Mouse (Mus musculus) midbrain, embryonic 13.5 days (tissue): ENCODE measurements at regions not wholly inside any gene's neighbourhood (a gene's known extent, or its start where the extent isn't known, plus 50 kb on each side); places are given as distances from the start of the nearest gene placed in this dataset.

ENCODE experiments used
- ATAC-seq: fragments of 200-750 bp; cut with Nextera tagmentation; 2 replicates; pipeline ENCODE4 v1.8.0; 2017; ENCODE audit warnings: mild to moderate bottlenecking, moderate TSS enrichment, moderate library complexity
- H3K27ac ChIP-seq: fragments of 300-500 bp; sonication (generic); 2 replicates; pipeline ENCODE4 v1.5.1; 2015; ENCODE audit warnings: inconsistent platforms, mild to moderate bottlenecking, moderate library complexity
- H3K27me3 ChIP-seq: fragments of 300-500 bp; sonication (generic); 2 replicates; pipeline ENCODE4 v1.6.1; 2015; ENCODE audit warnings: mild to moderate bottlenecking, inconsistent platforms
- H3K36me3 ChIP-seq: fragments of 300-500 bp; sonication (generic); 2 replicates; pipeline ENCODE4 v1.6.1; 2015; ENCODE audit warnings: mild to moderate bottlenecking, inconsistent platforms
- H3K4me1 ChIP-seq: fragments of 300-500 bp; sonication (generic); replicated peaks from 2 replicates; pipeline ENCODE4 v1.6.1; 2015; ENCODE audit warnings: inconsistent platforms
- H3K4me2 ChIP-seq: fragments of 300-500 bp; sonication (generic); replicated peaks from 2 replicates; pipeline ENCODE4 v1.6.1; 2015; ENCODE audit warnings: moderate library complexity, mild to moderate bottlenecking, inconsistent platforms
- H3K4me3 ChIP-seq: fragments of 300-500 bp; sonication (generic); replicated peaks from 2 replicates; pipeline ENCODE4 v1.5.1; 2015; ENCODE audit warnings: mild to moderate bottlenecking, inconsistent platforms
- H3K9ac ChIP-seq: fragments of 300-500 bp; sonication (generic); replicated peaks from 2 replicates; pipeline ENCODE4 v1.6.1; 2015; ENCODE audit warnings: mild to moderate bottlenecking, inconsistent platforms
- H3K9me3 ChIP-seq: fragments of 300-500 bp; sonication (generic); 2 replicates; pipeline ENCODE4 v1.6.1; 2016; ENCODE audit warnings: mild to moderate bottlenecking, inconsistent platforms
- WGBS: fragments of 180-500 bp; shearing (Covaris S2); methylation state at CpG from one replicate; pipeline ENCODE4 v1.1.7; 2015; 5-methylcytosine and 5-hydroxymethylcytosine counted together

DNA sequence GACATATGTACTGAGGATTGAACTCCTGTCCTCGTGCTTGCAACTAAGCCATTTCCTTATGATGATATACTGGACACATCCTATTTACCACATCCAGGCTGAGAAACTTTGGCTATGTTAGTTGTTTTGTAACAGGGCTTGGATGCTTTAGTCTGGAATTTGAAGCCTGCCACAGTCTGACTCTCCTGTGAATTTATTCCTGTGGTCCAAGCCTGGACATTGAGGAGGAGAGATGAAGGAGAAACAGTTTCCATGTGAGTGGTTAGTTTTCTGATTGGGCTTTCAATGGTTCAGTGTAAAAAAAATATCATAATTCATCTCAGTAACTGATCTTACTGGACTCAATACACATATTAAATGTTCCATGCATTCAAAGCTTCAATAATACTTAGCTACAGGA lies 422.6 kb downstream of the Etnk1 start:
- H3K27ac ChIP-seq: no peak overlapping the region
- no peaks in the 10 kb centered on the region for H3K4me1 ChIP-seq
- no peaks in the 10 kb centered on the region for H3K36me3 ChIP-seq
- no peak for ATAC-seq
- WGBS: 67% methylated on average over 1 of the region's 1 CpGs
- no peak overlapping the region for H3K9ac ChIP-seq
- no peaks in the 10 kb centered on the region for H3K27me3 ChIP-seq
- H3K4me3 ChIP-seq: no peak overlapping the region
- no peak overlapping the region for H3K4me2 ChIP-seq
- no peaks in the 10 kb centered on the region for H3K9me3 ChIP-seq

DNA sequence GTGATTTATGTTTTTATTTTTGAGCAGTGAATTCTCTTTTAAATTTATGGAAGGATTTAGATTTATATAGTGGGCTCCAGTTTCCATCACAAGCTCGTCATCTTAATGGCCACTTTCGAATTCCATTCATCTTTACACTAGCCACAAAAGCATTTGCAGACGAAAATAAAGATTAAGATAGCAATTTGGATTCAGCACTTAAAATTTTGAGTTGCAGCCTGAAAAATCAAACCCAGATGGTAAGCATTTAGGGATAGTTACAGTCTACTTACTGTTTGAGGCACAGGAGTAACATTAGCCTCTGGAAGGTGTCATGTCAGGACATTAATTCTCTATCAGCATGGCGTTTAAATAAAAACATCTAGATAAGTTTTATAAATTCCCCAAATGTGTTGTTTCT lies 423.2 kb downstream of the Etnk1 start:
- no peak overlapping the region for H3K4me3 ChIP-seq
- H3K27ac ChIP-seq: no peak overlapping the region
- H3K27me3 ChIP-seq: no peaks in the 10 kb centered on the region
- no peaks in the 10 kb centered on the region for H3K9me3 ChIP-seq
- 90% methylated on average over 4 of the region's 4 CpGs for WGBS
- H3K4me2 ChIP-seq: no peak overlapping the region
- H3K9ac ChIP-seq: no peak overlapping the region
- no peaks in the 10 kb centered on the region for H3K36me3 ChIP-seq
- no peaks in the 10 kb centered on the region for H3K4me1 ChIP-seq
- ATAC-seq: no peak

DNA sequence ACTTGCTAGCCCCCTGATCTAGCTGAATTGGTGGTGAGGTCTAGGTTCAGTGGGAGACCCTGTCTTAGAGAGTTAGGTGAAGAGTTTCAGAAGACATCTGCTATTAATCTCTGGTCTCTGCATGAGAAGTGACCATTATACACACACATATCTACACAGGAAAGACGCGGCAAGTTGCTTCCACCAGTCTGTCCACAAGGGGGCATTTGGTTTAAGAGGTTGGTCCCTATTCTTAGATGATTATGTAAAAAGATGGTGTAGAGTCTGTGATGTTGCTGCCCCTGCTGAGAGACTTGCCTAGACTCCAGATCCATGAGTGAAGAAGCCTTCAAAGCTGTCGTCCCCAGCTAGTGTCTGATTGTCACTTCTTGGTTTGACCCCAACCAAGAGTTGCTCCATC lies 425.5 kb downstream of the Etnk1 start:
- H3K27me3 ChIP-seq: no peaks in the 10 kb centered on the region
- H3K4me2 ChIP-seq: no peak overlapping the region
- no peak overlapping the region for H3K27ac ChIP-seq
- no peaks in the 10 kb centered on the region for H3K4me1 ChIP-seq
- 89% methylated on average over 3 of the region's 3 CpGs for WGBS
- no peaks in the 10 kb centered on the region for H3K36me3 ChIP-seq
- H3K9me3 ChIP-seq: no peaks in the 10 kb centered on the region
- H3K4me3 ChIP-seq: no peak overlapping the region
- ATAC-seq: no peak
- no peak overlapping the region for H3K9ac ChIP-seq

DNA sequence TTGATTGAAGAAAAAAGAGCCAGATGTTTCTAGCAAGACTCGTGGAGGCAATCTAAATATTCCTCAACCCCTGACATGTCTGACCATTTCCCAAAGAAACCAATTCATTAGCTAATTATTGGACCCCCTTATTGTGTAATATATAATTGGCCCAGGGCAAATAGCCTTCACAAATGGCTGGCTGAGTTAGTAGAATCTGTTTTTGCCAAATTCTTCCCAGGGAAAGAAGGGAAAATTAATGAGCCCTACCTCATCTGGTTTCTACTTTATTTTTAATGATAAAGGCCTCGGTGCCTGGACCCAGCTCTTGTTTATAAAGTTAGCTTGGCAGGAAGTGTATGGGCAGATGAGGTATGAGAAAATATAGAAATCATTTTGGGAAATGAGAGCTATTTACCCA lies 428.5 kb downstream of the Etnk1 start:
- ATAC-seq: no peak
- H3K4me3 ChIP-seq: no peak overlapping the region

DNA sequence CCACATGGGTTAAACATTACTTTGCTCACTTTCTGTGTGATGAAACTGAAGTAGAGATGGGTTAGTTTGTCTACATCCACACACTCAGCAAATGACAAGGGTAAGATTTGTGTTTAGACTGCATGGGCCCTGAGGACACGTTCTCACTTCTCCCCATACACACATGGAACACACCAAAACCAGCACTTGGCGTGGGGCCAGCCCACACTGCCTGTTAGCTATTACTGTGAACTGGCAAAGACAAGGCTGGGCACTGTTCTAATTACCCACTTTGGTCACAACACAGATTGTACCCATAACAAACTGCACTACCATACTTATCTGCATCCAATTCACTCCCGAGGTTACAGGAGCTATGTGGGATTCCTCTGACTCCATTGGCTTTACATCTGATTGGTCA lies 430.4 kb downstream of the Etnk1 start:
- no peaks in the 10 kb centered on the region for H3K27me3 ChIP-seq
- ATAC-seq: no peak
- no peaks in the 10 kb centered on the region for H3K36me3 ChIP-seq
- no peak overlapping the region for H3K4me2 ChIP-seq
- H3K9me3 ChIP-seq: no peaks in the 10 kb centered on the region
- no peak overlapping the region for H3K4me3 ChIP-seq
- H3K9ac ChIP-seq: no peak overlapping the region
- WGBS: 91% methylated on average over 3 of the region's 3 CpGs
- H3K4me1 ChIP-seq: no peaks in the 10 kb centered on the region
- H3K27ac ChIP-seq: no peak overlapping the region

More for the DNA sequence above, 428.5 kb downstream of the Etnk1 start:
- Histone ChIP-seq H3K27me3 (no peaks in the 10 kb centered on the region), H3K9ac (no peak overlapping the region), H3K9me3 (no peaks in the 10 kb centered on the region), H3K4me2 (no peak overlapping the region), H3K27ac (no peak overlapping the region), H3K4me1 (no peaks in the 10 kb centered on the region), H3K36me3 (no peaks in the 10 kb centered on the region)
- 75% methylated on average over 2 of the region's 2 CpGs for WGBS

DNA sequence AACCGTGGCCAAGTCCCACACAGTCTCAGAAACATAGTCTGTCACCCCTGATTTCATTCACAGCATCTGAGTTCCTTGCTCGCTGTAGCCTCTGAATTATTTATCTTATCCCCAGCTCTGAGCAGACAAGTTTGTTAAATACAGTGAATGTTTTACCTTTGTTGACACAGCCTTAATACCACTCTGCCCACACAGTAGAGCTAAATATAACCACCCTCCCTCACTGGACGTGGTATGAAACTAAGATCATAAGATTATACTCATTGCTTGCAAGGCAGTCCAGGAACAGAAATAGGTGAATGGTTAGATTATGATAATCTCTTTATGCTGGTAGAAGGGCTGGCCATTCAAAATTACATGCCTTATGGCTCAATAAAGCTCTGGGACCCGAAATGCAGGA lies 431.9 kb downstream of the Etnk1 start:
- Histone ChIP-seq H3K27me3 (no peaks in the 10 kb centered on the region), H3K36me3 (no peaks in the 10 kb centered on the region), H3K4me3 (no peak overlapping the region), H3K4me1 (no peaks in the 10 kb centered on the region), H3K9ac (no peak overlapping the region), H3K9me3 (no peaks in the 10 kb centered on the region), H3K4me2 (no peak overlapping the region), H3K27ac (no peak overlapping the region)
- 68% methylated on average over 4 of the region's 4 CpGs for WGBS
- no peak for ATAC-seq

DNA sequence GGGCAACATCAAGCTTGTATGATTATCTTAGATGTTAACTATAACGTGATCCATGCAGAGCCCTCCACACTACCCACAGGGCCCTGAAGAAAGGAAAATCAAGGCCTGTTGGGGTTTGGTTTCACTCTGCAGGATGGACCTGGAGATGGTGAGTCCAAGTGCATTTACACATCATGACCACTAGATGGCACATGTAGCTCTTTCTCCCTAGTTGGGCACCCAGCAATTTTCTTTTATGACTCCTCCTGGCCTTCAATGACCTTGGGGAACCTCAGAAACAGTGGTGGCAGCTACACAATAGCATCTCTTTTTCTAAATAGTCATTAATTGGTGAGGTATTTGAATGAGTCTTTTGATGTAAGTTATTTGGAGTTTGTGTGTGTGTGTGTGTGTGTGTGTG lies 442.1 kb downstream of the Etnk1 start:
- 75% methylated on average over 1 of the region's 1 CpGs for WGBS
- Histone ChIP-seq H3K9ac (no peak overlapping the region), H3K4me2 (no peak overlapping the region), H3K4me1 (no peaks in the 10 kb centered on the region), H3K4me3 (no peak overlapping the region), H3K27me3 (no peaks in the 10 kb centered on the region), H3K27ac (no peak overlapping the region), H3K9me3 (no peaks in the 10 kb centered on the region), H3K36me3 (no peaks in the 10 kb centered on the region)
- no peak for ATAC-seq

DNA sequence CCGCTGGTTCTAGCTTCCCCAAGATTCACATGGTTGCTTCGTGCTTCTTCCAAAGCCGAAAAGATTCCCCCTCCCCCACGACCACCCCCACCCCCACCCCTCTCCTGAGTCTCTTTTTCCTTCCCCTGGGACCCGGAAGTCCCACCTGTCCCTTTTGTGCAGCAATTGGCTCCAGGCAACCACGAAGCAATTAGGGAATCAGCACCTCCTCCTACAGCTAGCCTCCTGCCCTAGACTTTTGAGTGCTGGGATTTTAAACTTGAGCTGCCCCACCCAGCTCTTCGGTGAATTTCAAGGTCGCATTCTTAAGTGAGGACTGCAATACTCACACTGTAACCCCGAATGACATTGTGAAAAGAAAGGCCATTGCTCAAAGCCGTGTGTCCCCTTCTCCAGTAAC lies 445.9 kb downstream of the Etnk1 start:
- no peak overlapping the region for H3K4me3 ChIP-seq
- ATAC-seq: no peak
- H3K9ac ChIP-seq: no peak overlapping the region
- WGBS: 79% methylated on average over 10 of the region's 10 CpGs
- no peaks in the 10 kb centered on the region for H3K36me3 ChIP-seq
- 0 out of 2 replicates have a peak, but pooled peaks cover 4% of the 10 kb centered on the region for H3K4me1 ChIP-seq
- no peaks in the 10 kb centered on the region for H3K9me3 ChIP-seq
- no peaks in the 10 kb centered on the region for H3K27me3 ChIP-seq
- H3K4me2 ChIP-seq: no peak overlapping the region
- no peak overlapping the region for H3K27ac ChIP-seq

DNA sequence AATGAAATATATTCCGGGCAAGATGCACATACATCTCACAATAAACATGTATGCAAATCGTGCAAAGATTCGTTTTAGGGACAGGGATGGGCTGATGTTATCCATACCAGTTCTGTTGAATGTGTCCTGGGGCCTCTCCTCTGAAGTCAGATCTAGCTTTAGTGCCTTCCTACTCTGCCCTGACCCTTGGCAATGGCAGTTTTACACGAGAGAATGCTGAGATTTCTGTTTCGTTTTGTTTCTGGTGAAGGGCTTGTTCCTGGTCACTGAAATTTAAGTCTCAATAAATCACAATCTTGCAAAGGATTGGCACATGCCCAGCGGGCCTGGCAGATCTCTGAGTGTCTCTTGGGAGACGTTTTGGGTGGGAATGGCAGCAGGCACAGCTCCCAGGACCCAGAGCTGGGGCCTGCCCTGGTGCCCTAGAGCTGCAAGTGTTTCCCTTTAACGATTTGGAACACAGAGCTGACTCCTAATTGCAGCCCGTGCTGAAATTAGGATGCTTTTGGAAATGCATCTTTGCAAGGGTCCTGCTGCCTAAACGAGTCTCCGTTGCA lies 447.5 kb downstream of the Etnk1 start:
- no peak overlapping the region for H3K4me2 ChIP-seq
- no peak overlapping the region for H3K4me3 ChIP-seq
- ATAC-seq: no peak
- H3K27me3 ChIP-seq: no peaks in the 10 kb centered on the region
- 0 out of 2 replicates have a peak, but pooled peaks cover 4% of the 10 kb centered on the region for H3K4me1 ChIP-seq
- 80% methylated on average over 11 of the region's 11 CpGs for WGBS
- no peaks in the 10 kb centered on the region for H3K36me3 ChIP-seq
- no peak overlapping the region for H3K27ac ChIP-seq
- H3K9me3 ChIP-seq: no peaks in the 10 kb centered on the region
- H3K9ac ChIP-seq: no peak overlapping the region

DNA sequence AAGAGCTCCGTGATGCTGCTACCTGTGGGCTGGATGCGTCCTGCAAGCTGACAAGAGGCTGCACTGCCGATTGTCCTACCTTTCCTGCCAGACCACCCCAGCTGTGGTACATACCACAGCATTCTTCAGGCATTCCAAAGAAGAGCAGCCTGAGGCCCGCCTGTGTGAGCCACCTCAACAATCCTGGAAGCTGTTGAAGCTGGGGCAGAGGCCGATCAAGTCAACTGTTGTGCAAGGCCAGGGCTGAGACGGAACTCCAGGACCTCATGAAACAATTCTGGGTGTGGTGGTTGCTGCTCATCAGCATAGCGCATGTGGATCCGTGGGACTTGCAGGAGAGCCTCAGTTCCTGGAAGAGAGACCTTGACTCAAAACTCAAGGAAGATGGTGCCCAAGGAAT lies 448.3 kb downstream of the Etnk1 start:
- H3K36me3 ChIP-seq: no peaks in the 10 kb centered on the region
- WGBS: 88% methylated on average over 8 of the region's 8 CpGs
- no peaks in the 10 kb centered on the region for H3K27me3 ChIP-seq
- 0 out of 2 replicates have a peak, but pooled peaks cover 4% of the 10 kb centered on the region for H3K4me1 ChIP-seq
- H3K9ac ChIP-seq: no peak overlapping the region
- no peak overlapping the region for H3K4me2 ChIP-seq
- no peak overlapping the region for H3K27ac ChIP-seq
- no peak for ATAC-seq
- H3K9me3 ChIP-seq: no peaks in the 10 kb centered on the region
- H3K4me3 ChIP-seq: no peak overlapping the region

DNA sequence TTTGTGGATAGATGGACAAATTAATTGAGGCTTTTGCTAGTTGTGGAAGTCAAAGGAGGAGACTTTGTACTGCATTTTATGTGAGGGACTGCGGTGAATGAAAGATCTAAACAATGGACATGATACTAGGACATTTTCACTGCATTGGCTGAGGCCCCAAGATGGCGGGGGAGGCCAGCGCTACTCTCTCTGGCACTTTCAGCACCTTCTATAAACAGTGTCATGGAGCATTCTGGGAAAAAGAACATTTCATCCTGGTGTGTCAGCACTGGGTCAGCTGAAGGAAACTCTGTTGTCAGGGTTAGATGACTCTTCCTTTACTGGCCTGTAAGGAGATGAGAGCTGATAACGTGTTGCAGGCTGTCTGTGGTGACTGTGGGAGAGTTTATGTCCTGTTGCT lies 449.4 kb downstream of the Etnk1 start:
- no peaks in the 10 kb centered on the region for H3K9me3 ChIP-seq
- H3K4me1 ChIP-seq: 0 out of 2 replicates have a peak, but pooled peaks cover 4% of the 10 kb centered on the region
- H3K9ac ChIP-seq: no peak overlapping the region
- H3K27me3 ChIP-seq: no peaks in the 10 kb centered on the region
- 94% methylated on average over 4 of the region's 4 CpGs for WGBS
- no peak for ATAC-seq
- H3K36me3 ChIP-seq: no peaks in the 10 kb centered on the region
- no peak overlapping the region for H3K27ac ChIP-seq
- H3K4me3 ChIP-seq: no peak overlapping the region
- H3K4me2 ChIP-seq: no peak overlapping the region

DNA sequence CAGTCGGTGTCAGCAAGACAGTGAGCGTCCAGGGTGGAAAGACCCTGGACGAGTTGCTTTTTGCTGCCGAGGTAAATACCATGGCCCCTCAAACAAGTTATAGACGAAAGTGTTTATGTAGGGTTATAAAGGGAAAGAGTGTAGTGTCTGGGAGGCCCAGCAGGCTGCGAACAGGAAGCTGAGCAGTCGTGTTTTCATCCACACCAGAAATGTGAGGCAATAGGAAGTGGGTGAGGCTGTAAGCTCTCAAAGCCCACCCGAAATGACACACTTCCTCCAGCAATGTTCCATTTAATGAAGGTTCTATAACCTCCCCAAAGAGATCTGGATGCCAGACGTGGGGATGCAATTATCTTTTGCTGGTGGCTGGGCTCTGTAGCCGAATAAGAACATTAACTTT lies 451.5 kb downstream of the Etnk1 start:
- H3K27ac ChIP-seq: no peak overlapping the region
- WGBS: 67% methylated on average over 10 of the region's 10 CpGs
- H3K27me3 ChIP-seq: no peaks in the 10 kb centered on the region
- no peak overlapping the region for H3K4me3 ChIP-seq
- H3K9me3 ChIP-seq: no peaks in the 10 kb centered on the region
- no peak overlapping the region for H3K4me2 ChIP-seq
- H3K9ac ChIP-seq: no peak overlapping the region
- no peak for ATAC-seq
- H3K36me3 ChIP-seq: no peaks in the 10 kb centered on the region
- H3K4me1 ChIP-seq: 0 out of 2 replicates have a peak, but pooled peaks cover 4% of the 10 kb centered on the region

DNA sequence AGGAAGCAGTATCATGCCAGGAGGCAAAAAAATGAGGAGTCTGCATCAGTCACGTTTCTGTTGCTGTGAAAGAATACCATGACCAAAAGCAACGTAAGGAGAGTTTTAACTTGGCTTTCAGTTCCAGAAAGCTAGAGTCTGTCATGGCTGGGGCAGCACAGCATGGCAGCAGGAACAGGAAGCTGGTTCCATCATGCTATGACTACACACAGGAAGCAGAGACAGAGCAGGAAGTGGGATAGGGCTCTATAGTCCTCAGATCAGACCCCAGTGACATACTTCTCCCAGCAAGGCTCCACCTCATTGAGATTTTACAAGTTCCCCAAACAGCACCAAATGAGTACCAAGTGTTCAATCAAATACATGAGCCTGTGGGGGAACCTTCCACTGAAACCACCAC lies 453.6 kb downstream of the Etnk1 start:
- Histone ChIP-seq H3K4me3 (no peak overlapping the region), H3K9ac (no peak overlapping the region), H3K36me3 (no peaks in the 10 kb centered on the region), H3K27me3 (no peaks in the 10 kb centered on the region), H3K4me1 (no peaks in the 10 kb centered on the region), H3K27ac (no peak overlapping the region), H3K4me2 (no peak overlapping the region), H3K9me3 (no peaks in the 10 kb centered on the region)
- 83% methylated on average over 2 of the region's 2 CpGs for WGBS
- ATAC-seq: no peak
